Mouse (Mus musculus) thymus, adult 2 months (tissue): ENCODE measurements at regions not wholly inside any gene's neighbourhood (a gene's known extent, or its start where the extent isn't known, plus 50 kb on each side); places are given as distances from the start of the nearest gene placed in this dataset.

Experiments
- CTCF ChIP-seq: fragments of 200-500 bp; IDR thresholded peaks from 2 replicates; pipeline ENCODE4 v1.5.1; 2012; ENCODE audit warnings: mild to moderate bottlenecking, control low read depth, low read length, moderate library complexity, borderline replicate concordance; ENCODE audit not compliant: control insufficient read depth, poor library complexity, insufficient read depth; ENCODE audit errors: extremely low read depth
- POLR2A ChIP-seq: fragments of 200-500 bp; IDR thresholded peaks from 2 replicates; pipeline ENCODE4 v1.6.1; 2012; ENCODE audit warnings: mild to moderate bottlenecking, low read length, control low read depth, moderate library complexity; ENCODE audit not compliant: control insufficient read depth, poor library complexity, insufficient read depth; ENCODE audit errors: extremely low read depth

DNA sequence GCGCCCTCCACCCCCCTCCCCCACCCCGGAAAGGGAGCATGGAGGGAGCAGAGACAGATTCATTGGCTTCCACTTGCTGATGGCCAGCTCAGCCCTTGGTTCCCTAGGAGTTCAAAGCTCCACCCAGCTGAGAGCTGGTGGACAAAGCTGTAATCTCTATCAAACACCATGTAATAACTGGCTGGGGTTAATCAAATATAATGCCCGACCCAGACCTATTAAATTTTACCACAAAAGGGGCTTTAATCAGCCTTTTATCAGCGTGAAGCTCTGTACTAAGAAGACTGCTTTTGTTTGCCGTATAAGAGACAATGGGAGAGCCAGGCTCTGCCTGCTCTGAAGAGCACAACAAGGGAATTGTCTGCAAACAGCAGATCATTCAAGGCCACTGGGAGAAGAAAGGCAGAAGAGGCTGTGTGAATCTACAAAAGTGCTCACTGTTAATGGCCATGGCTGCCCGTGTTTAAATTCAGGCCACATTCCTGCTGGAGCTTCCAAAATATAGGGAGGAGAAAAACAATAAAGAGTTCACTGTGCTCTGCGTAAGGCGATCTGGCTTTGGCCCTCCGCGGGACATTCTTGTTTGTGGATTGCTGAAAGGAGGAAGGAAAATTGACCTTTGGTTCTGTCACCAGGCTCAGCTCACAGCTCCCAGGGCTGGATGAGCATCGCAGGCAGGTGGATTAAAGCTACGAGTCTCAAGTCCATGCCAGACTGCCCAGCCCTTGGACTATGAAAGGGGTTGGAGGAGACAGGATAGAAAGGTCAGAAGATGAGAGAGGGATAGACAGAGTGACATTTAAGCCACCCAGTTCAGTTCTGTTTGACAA, 114.4 kb upstream of the Foxn2 start:
- TF ChIP-seq CTCF (no peak), POLR2A (no peak)
